Mouse (Mus musculus): ENCODE results near the gene Gm28230. TPM values are rescaled to one million over a fixed set of nuclear protein-coding genes. Genes with fewer than 3 reads are reported as not detected.

The Gm28230 gene
- polyA plus RNA-seq, 1 experiment from 2014 or later = 0.10 TPM

DNA sequence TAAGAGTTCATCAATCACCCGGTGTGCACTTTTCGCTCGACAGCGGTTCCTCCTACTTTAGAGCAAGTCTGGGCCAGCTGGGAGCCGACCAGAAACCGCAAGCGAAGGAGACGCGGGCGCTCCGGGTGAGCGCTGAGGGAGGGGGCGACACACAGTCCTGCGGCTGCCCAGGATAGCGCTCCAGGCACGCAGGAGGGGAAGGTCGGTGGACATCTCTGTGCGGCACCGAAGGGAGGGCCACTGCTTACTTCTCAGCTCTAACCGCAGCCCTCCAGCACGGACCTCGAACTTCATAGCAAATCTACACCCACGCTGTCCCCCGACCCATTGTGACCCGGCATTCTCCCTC, 26.6 kb downstream of the Gm28230 start:
- ATAC-seq (replicated peaks; ENCODE audit: insufficient number of reproducible peaks, low FRiP score, low TSS enrichment) = no peak
- Histone ChIP-seq H3K27ac (ENCODE audit: low read depth, low read length) (no peak overlapping the region), H3K36me3 (ENCODE audit: control insufficient read depth, insufficient read depth, low read length) (no peaks in the 10 kb centered on the region), H3K9ac (ENCODE audit: low read depth, low read length) (peak overlapping the region; percentile 39; the same call in 1 of the 2 replicates), H3K27me3 (ENCODE audit: control insufficient read depth, insufficient read depth, low read length) (peaks cover 74% of the 10 kb centered on the region), H3K4me1 (ENCODE audit: control insufficient read depth, insufficient read depth, low read length) (peaks cover 10% of the 10 kb centered on the region; the same call in 1 of the 2 replicates), H3K4me3 (ENCODE audit: low read depth, low read length) (peak overlapping the region; percentile 46), H3K9me3 (replicated peaks; ENCODE audit: control insufficient read depth, low read length) (no peaks in the 10 kb centered on the region), H3K4me2 (peak overlapping the region; percentile 73)
- 0% methylated on average over 25 of the region's 25 CpGs for WGBS (ENCODE audit: insufficient replicate concordance)

DNA sequence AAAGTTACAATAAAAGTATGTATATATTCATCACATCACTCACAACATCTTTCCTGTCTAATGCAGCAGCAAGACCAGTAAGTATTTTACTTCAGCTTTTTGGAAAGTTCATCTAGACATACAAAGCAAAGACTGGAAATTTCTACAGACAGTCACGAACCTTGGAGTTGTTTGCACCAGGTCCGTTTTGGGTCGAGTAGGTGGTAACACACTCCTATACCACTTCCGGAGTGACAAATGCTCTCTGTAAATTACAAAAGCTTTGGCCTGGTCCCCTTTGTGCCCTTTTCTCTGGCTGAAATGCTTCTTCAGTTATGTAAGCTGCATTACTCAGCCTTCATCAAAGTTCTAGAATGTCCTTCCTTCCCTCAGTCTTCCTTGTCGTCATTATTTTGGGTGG, 27.2 kb downstream of the Gm28230 start:
- no peak overlapping the region for H3K4me2 ChIP-seq
- no peak overlapping the region for H3K9ac ChIP-seq (ENCODE audit: low read depth, low read length)
- no peak overlapping the region for H3K4me3 ChIP-seq (ENCODE audit: low read depth, low read length)
- WGBS (ENCODE audit: insufficient replicate concordance) = 30% methylated on average over 5 of the region's 5 CpGs
- H3K36me3 ChIP-seq (ENCODE audit: control insufficient read depth, insufficient read depth, low read length) = no peaks in the 10 kb centered on the region
- H3K9me3 ChIP-seq (replicated peaks; ENCODE audit: control insufficient read depth, low read length) = no peaks in the 10 kb centered on the region
- no peak overlapping the region for H3K27ac ChIP-seq (ENCODE audit: low read depth, low read length)
- ATAC-seq (replicated peaks; ENCODE audit: insufficient number of reproducible peaks, low FRiP score, low TSS enrichment) = no peak
- H3K27me3 ChIP-seq (ENCODE audit: control insufficient read depth, insufficient read depth, low read length) = peaks cover 72% of the 10 kb centered on the region
- H3K4me1 ChIP-seq (ENCODE audit: control insufficient read depth, insufficient read depth, low read length) = peaks cover 10% of the 10 kb centered on the region; the same call in 1 of the 2 replicates

GRCm38 (mm10) chr2:74760146-74760545, 33.6 kb downstream of the Gm28230 start:
- no peak overlapping the region for H3K4me3 ChIP-seq (ENCODE audit: low read depth, low read length)
- no peak overlapping the region for H3K27ac ChIP-seq (ENCODE audit: low read depth, low read length)
- no peaks in the 10 kb centered on the region for H3K9me3 ChIP-seq (replicated peaks; ENCODE audit: control insufficient read depth, low read length)
- H3K4me2 ChIP-seq = no peak overlapping the region
- H3K36me3 ChIP-seq (ENCODE audit: control insufficient read depth, insufficient read depth, low read length) = no peaks in the 10 kb centered on the region
- 5% methylated on average over 1 of the region's 1 CpGs for WGBS (ENCODE audit: insufficient replicate concordance)
- peaks cover 11% of the 10 kb centered on the region; the same call in 1 of the 2 replicates for H3K4me1 ChIP-seq (ENCODE audit: control insufficient read depth, insufficient read depth, low read length)
- H3K9ac ChIP-seq (ENCODE audit: low read depth, low read length) = no peak overlapping the region
- H3K27me3 ChIP-seq (ENCODE audit: control insufficient read depth, insufficient read depth, low read length) = peaks cover 61% of the 10 kb centered on the region
- ATAC-seq (replicated peaks; ENCODE audit: insufficient number of reproducible peaks, low FRiP score, low TSS enrichment) = no peak

GRCm38 (mm10) chr2:74761941-74762340, 35.4 kb downstream of the Gm28230 start:
- H3K9ac ChIP-seq (ENCODE audit: low read depth, low read length) = no peak overlapping the region
- 6% methylated on average over 13 of the region's 13 CpGs for WGBS (ENCODE audit: insufficient replicate concordance)
- H3K4me2 ChIP-seq = peak overlapping the region; percentile 93
- peak overlapping the region; percentile 54; the same call in 1 of the 2 replicates for H3K4me3 ChIP-seq (ENCODE audit: low read depth, low read length)
- no peak for ATAC-seq (replicated peaks; ENCODE audit: insufficient number of reproducible peaks, low FRiP score, low TSS enrichment)
- no peaks in the 10 kb centered on the region for H3K9me3 ChIP-seq (replicated peaks; ENCODE audit: control insufficient read depth, low read length)
- peaks cover 55% of the 10 kb centered on the region for H3K27me3 ChIP-seq (ENCODE audit: control insufficient read depth, insufficient read depth, low read length)
- no peaks in the 10 kb centered on the region for H3K36me3 ChIP-seq (ENCODE audit: control insufficient read depth, insufficient read depth, low read length)
- H3K27ac ChIP-seq (ENCODE audit: low read depth, low read length) = no peak overlapping the region
- H3K4me1 ChIP-seq (ENCODE audit: control insufficient read depth, insufficient read depth, low read length) = peaks cover 11% of the 10 kb centered on the region; the same call in 1 of the 2 replicates

DNA sequence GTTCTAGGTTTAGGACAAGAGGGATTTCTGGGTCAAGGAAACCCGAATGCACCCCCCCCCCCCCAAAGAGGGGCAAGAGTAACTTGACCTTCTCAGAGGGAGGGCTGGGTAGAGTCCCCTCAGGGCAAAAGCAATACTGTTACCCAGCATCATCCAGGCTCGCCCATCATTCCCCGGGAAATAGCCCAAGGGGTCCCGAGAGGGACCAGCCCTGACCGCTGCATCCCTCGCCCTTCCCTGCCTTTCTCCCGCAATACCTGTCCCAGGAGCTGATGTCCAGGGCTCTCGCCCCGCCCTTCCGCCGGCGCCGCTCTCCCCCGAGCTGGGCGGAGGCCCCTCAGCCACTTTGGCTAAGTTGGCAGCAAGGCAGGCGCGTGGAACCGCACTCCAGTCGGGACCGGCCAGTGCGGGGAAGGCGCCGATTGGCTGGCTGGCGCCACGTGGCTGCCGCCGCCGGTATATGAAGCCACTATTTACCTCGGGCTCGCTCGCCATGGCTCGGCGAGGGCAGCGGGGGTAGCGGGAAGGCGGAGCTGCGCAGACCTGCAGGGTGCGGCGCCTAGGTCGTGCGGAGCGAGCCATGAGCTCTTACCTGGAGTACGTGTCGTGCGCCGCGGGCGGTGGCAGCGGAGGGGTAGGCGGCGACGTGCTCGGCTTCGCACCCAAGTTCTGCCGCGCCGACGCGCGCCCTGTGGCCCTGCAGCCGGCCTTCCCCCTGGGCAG, 36.2 kb downstream of the Gm28230 start, which contains the start of gene Hoxd1:
Hoxd1 (plus strand) TSS at position 459 of the 723 bp plus-strand sequence.
- Histone ChIP-seq H3K4me1 (ENCODE audit: control insufficient read depth, insufficient read depth, low read length) (peaks cover 11% of the 10 kb centered on the region; the same call in 1 of the 2 replicates), H3K4me2 (peak within 1 kb of the TSS; percentile 93), H3K4me3 (ENCODE audit: low read depth, low read length) (peak within 1 kb of the TSS; percentile 54), H3K27me3 (ENCODE audit: control insufficient read depth, insufficient read depth, low read length) (peaks cover 55% of the 10 kb centered on the region), H3K9ac (ENCODE audit: low read depth, low read length) (no peak within 1 kb of the TSS), H3K9me3 (replicated peaks; ENCODE audit: control insufficient read depth, low read length) (no peaks in the 10 kb centered on the region), H3K27ac (ENCODE audit: low read depth, low read length) (no peak within 1 kb of the TSS), H3K36me3 (ENCODE audit: control insufficient read depth, insufficient read depth, low read length) (no peaks in the 10 kb centered on the region)
- ATAC-seq (replicated peaks; ENCODE audit: insufficient number of reproducible peaks, low FRiP score, low TSS enrichment) = peak; percentile 49; the same call in 1 of the 2 replicates
- under 1% methylated on average over 56 of the region's 61 CpGs for WGBS (ENCODE audit: insufficient replicate concordance)

- H3K4me1 ChIP-seq (ENCODE audit: control insufficient read depth, insufficient read depth, low read length) = peaks cover 11% of the 10 kb centered on the region; the same call in 1 of the 2 replicates
- H3K4me3 ChIP-seq (ENCODE audit: low read depth, low read length) = peak overlapping the region; percentile 54
- WGBS (ENCODE audit: insufficient replicate concordance) = 1% methylated on average over 32 of the region's 53 CpGs
- H3K9me3 ChIP-seq (replicated peaks; ENCODE audit: control insufficient read depth, low read length) = no peaks in the 10 kb centered on the region
- H3K27me3 ChIP-seq (ENCODE audit: control insufficient read depth, insufficient read depth, low read length) = peaks cover 55% of the 10 kb centered on the region
- H3K36me3 ChIP-seq (ENCODE audit: control insufficient read depth, insufficient read depth, low read length) = no peaks in the 10 kb centered on the region
- peak; percentile 26; the same call in 1 of the 2 replicates for ATAC-seq (replicated peaks; ENCODE audit: insufficient number of reproducible peaks, low FRiP score, low TSS enrichment)
- no peak overlapping the region for H3K27ac ChIP-seq (ENCODE audit: low read depth, low read length)
- peak overlapping the region; percentile 93 for H3K4me2 ChIP-seq
- H3K9ac ChIP-seq (ENCODE audit: low read depth, low read length) = no peak overlapping the region
These were observed 36.8 kb downstream of the Gm28230 start for GRCm38 (mm10) chr2:74763245-74763735.

- WGBS (ENCODE audit: insufficient replicate concordance) = 48% methylated on average over 10 of the region's 10 CpGs
- ATAC-seq (replicated peaks; ENCODE audit: insufficient number of reproducible peaks, low FRiP score, low TSS enrichment) = no peak
These were observed 37.4 kb downstream of the Gm28230 start for GRCm38 (mm10) chr2:74763976-74764375.

GRCm38 (mm10) chr2:74774359-74774758, 47.8 kb downstream of the Gm28230 start:
- Histone ChIP-seq H3K4me2 (no peak overlapping the region), H3K36me3 (ENCODE audit: control insufficient read depth, insufficient read depth, low read length) (no peaks in the 10 kb centered on the region), H3K9me3 (replicated peaks; ENCODE audit: control insufficient read depth, low read length) (no peaks in the 10 kb centered on the region), H3K27ac (ENCODE audit: low read depth, low read length) (no peak overlapping the region), H3K4me3 (ENCODE audit: low read depth, low read length) (no peak overlapping the region), H3K4me1 (ENCODE audit: control insufficient read depth, insufficient read depth, low read length) (no peaks in the 10 kb centered on the region), H3K9ac (ENCODE audit: low read depth, low read length) (no peak overlapping the region), H3K27me3 (ENCODE audit: control insufficient read depth, insufficient read depth, low read length) (no peaks in the 10 kb centered on the region)
- 69% methylated on average over 2 of the region's 2 CpGs for WGBS (ENCODE audit: insufficient replicate concordance)
- ATAC-seq (replicated peaks; ENCODE audit: insufficient number of reproducible peaks, low FRiP score, low TSS enrichment) = no peak

More at GRCm38 (mm10) chr2:74763976-74764375, 37.4 kb downstream of the Gm28230 start:
- peaks cover 11% of the 10 kb centered on the region; the same call in 1 of the 2 replicates for H3K4me1 ChIP-seq (ENCODE audit: control insufficient read depth, insufficient read depth, low read length)
- H3K36me3 ChIP-seq (ENCODE audit: control insufficient read depth, insufficient read depth, low read length) = no peaks in the 10 kb centered on the region
- H3K4me2 ChIP-seq = no peak overlapping the region
- H3K4me3 ChIP-seq (ENCODE audit: low read depth, low read length) = no peak overlapping the region
- H3K27me3 ChIP-seq (ENCODE audit: control insufficient read depth, insufficient read depth, low read length) = peaks cover 51% of the 10 kb centered on the region
- no peak overlapping the region for H3K27ac ChIP-seq (ENCODE audit: low read depth, low read length)
- H3K9ac ChIP-seq (ENCODE audit: low read depth, low read length) = no peak overlapping the region
- no peaks in the 10 kb centered on the region for H3K9me3 ChIP-seq (replicated peaks; ENCODE audit: control insufficient read depth, low read length)
